Mouse (Mus musculus) stomach, postnatal 0 days (tissue): ENCODE measurements around the gene Gm13287.

ENCODE experiments used
- CTCF ChIP-seq: IDR thresholded peaks from 2 replicates; pipeline ENCODE4 v1.5.1; 2016; ENCODE audit warnings: antibody characterized with exemption, low read depth, mild to moderate bottlenecking, moderate library complexity
- EP300 ChIP-seq: optimal IDR thresholded peaks from 2 replicates; pipeline ENCODE3; 2016; ENCODE audit warnings: antibody characterized with exemption

DNA sequence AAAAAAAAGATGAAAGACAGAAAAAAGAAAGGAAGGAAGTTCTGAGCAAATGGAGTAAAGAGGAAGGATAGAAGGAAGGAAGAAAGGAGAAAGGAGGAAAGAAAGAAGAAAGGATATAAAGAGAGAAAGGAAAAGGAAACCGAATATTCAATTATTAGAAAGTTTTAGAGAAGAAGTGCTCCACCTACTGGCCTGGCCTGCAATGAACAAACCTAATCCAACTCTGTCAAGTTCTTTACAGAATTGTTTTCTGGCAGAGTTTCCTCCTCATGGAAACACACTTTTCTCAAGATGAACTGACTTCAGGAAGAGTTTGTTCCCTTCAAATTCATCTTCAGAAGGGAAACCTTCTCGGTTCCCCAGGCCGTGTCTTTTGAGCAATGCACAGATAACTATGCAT lies 35.8 kb downstream of the Gm13287 start:
- peak; percentile 68 for TF ChIP-seq CTCF
- TF ChIP-seq EP300 = no peak
